Mouse (Mus musculus): Measurements from ENCODE around the gene Zbtb24. TPM values are rescaled to one million over a fixed set of nuclear protein-coding genes. Genes with fewer than 3 reads are reported as not detected.

Zbtb24 gene
- total and polyA plus RNA-seq, 2 experiments from 2014 or later = 15.5 to 17.2 TPM

DNA sequence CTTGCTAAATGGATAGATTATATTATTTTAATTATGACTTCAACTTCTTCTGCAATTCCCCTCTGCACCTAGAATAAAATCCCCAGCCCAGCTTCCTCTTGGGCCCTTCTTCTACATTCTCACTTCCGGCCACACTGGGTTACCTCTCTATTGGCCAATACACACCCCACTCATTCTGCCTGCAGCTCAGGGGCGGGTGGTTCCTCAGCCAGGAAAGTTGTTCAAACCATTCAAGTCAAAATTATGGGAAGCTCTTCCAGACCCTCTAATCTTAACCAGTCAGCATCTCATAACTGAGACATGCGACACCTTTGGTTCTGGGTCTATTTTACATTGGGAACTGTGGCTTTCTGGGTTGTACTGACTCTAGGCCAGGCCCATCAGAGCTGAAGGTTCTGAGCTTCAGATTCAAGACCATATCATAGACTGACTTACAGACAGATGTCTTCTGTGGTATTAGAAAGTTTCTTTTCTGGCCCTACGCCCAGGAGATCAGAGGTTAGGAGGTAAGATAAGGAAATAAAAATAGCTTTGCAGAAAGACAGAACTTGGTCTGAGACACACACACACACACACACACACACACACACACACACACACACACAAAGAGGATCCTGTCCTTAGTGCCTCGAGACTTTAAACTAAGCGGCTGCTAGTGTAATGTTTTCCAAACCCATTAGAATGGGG is 23.7 kb downstream of the Zbtb24 start:
- DNase-seq (ENCODE audit: low spot score) (no peak), ATAC-seq (ENCODE audit: low FRiP score) (no peak)
- Histone ChIP-seq H3K9me3 (ENCODE audit: low read length) (no peaks in the 10 kb centered on the region), H3K27ac (ENCODE audit: low read depth, low read length) (no peak overlapping the region), H3K27me3 (ENCODE audit: insufficient read depth, low read length) (no peaks in the 10 kb centered on the region), H3K9ac (replicated peaks; ENCODE audit: low read length, poor library complexity, severe bottlenecking) (no peak overlapping the region), H3K4me3 (ENCODE audit: low read depth, low read length) (no peak overlapping the region), H3K4me1 (ENCODE audit: insufficient read depth, low read length) (no peaks in the 10 kb centered on the region), H3K36me3 (ENCODE audit: insufficient read depth, low read length) (no peaks in the 10 kb centered on the region), H3K4me2 (ENCODE audit: low read depth, low read length, poor library complexity, severe bottlenecking) (no peak overlapping the region)
- 88% methylated on average over 6 of the region's 6 CpGs for WGBS
- TF ChIP-seq CTCF (IDR thresholded peaks at IDR 0.05) = no peak

DNA sequence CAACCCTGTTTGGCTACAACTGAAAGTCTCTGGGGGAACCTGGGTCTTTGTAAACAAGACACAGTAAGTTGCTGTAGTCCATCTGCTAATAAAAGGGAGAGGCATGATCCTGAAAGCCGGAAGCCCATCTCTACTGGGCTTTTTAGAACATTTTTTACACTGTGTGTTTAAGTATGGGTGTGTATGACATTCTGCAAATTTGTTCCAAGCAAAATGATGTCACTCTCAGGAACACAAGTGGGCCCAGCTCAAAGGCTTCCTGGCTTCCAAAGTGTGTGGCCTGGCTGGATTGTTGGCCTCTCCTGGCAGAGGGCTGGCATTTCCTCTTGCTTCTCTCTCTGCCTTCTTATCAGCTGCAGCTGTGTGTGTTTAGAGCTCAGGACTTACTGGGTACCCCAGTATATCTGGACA is 24.8 kb downstream of the Zbtb24 start:
- Histone ChIP-seq H3K4me2 (ENCODE audit: low read depth, low read length, poor library complexity, severe bottlenecking) (no peak overlapping the region), H3K9me3 (ENCODE audit: low read length) (no peaks in the 10 kb centered on the region), H3K27ac (ENCODE audit: low read depth, low read length) (no peak overlapping the region), H3K36me3 (ENCODE audit: insufficient read depth, low read length) (no peaks in the 10 kb centered on the region), H3K4me1 (ENCODE audit: insufficient read depth, low read length) (no peaks in the 10 kb centered on the region), H3K9ac (replicated peaks; ENCODE audit: low read length, poor library complexity, severe bottlenecking) (no peak overlapping the region), H3K4me3 (ENCODE audit: low read depth, low read length) (no peak overlapping the region), H3K27me3 (ENCODE audit: insufficient read depth, low read length) (no peaks in the 10 kb centered on the region)
- WGBS = 87% methylated on average over 1 of the region's 1 CpGs
- no peak for TF ChIP-seq CTCF (IDR thresholded peaks at IDR 0.05)
- no peak for ATAC-seq (ENCODE audit: low FRiP score)
- DNase-seq (ENCODE audit: low spot score) = no peak

GRCm38 (mm10) chr10:41476171-41477017 is 26.2 kb downstream of the Zbtb24 start, which contains the start of gene Mical1:
Gene Mical1, plus strand, starts transcription at chr10:41476314.
- Histone ChIP-seq H3K4me1 (ENCODE audit: insufficient read depth, low read length) (no peaks in the 10 kb centered on the region), H3K27me3 (ENCODE audit: insufficient read depth, low read length) (no peaks in the 10 kb centered on the region), H3K4me2 (ENCODE audit: low read depth, low read length, poor library complexity, severe bottlenecking) (peak within 1 kb of the TSS; percentile 94), H3K27ac (ENCODE audit: low read depth, low read length) (peak within 1 kb of the TSS; percentile 75), H3K4me3 (ENCODE audit: low read depth, low read length) (peak within 1 kb of the TSS; percentile 48), H3K9me3 (ENCODE audit: low read length) (no peaks in the 10 kb centered on the region), H3K36me3 (ENCODE audit: insufficient read depth, low read length) (no peaks in the 10 kb centered on the region), H3K9ac (replicated peaks; ENCODE audit: low read length, poor library complexity, severe bottlenecking) (peak within 1 kb of the TSS; percentile 70)
- under 1% methylated on average over 35 of the region's 35 CpGs for WGBS
- peak; percentile 55 for ATAC-seq (ENCODE audit: low FRiP score)
- TF ChIP-seq CTCF (IDR thresholded peaks at IDR 0.05) = no peak
- peak; percentile 36 for DNase-seq (ENCODE audit: low spot score)

DNA sequence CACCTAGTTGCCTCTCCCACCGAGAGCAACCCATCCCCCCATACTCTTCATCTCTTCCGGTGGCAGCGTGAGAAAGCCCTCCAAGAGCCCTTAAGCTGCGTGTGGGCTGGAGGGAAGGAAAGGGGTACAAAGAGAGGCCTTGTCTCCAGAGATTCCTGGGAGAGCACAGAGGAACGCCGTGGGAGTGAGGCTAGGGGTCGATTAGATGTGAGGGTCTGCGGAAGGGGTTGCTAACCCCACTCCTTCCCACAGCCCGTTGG is 26.8 kb downstream of the Zbtb24 start:
- peak; percentile 60 for DNase-seq (ENCODE audit: low spot score)
- H3K36me3 ChIP-seq (ENCODE audit: insufficient read depth, low read length) = no peaks in the 10 kb centered on the region
- H3K4me2 ChIP-seq (ENCODE audit: low read depth, low read length, poor library complexity, severe bottlenecking) = peak overlapping the region; percentile 94
- ATAC-seq (ENCODE audit: low FRiP score) = peak; percentile 54
- H3K9ac ChIP-seq (replicated peaks; ENCODE audit: low read length, poor library complexity, severe bottlenecking) = peak overlapping the region; percentile 70
- H3K27ac ChIP-seq (ENCODE audit: low read depth, low read length) = peak overlapping the region; percentile 75
- H3K9me3 ChIP-seq (ENCODE audit: low read length) = no peaks in the 10 kb centered on the region
- no peaks in the 10 kb centered on the region for H3K4me1 ChIP-seq (ENCODE audit: insufficient read depth, low read length)
- 2% methylated on average over 9 of the region's 9 CpGs for WGBS
- TF ChIP-seq CTCF (IDR thresholded peaks at IDR 0.05) = no peak
- H3K27me3 ChIP-seq (ENCODE audit: insufficient read depth, low read length) = no peaks in the 10 kb centered on the region
- H3K4me3 ChIP-seq (ENCODE audit: low read depth, low read length) = peak overlapping the region; percentile 48

GRCm38 (mm10) chr10:41477278-41478181 is 27.3 kb downstream of the Zbtb24 start:
- DNase-seq (ENCODE audit: low spot score) (peak; percentile 79), ATAC-seq (ENCODE audit: low FRiP score) (peak; percentile 64)
- Histone ChIP-seq H3K4me1 (ENCODE audit: insufficient read depth, low read length) (no peaks in the 10 kb centered on the region), H3K9me3 (ENCODE audit: low read length) (no peaks in the 10 kb centered on the region), H3K4me3 (ENCODE audit: low read depth, low read length) (peak overlapping the region; percentile 48), H3K27me3 (ENCODE audit: insufficient read depth, low read length) (no peaks in the 10 kb centered on the region), H3K4me2 (ENCODE audit: low read depth, low read length, poor library complexity, severe bottlenecking) (peak overlapping the region; percentile 94), H3K27ac (ENCODE audit: low read depth, low read length) (peak overlapping the region; percentile 75), H3K36me3 (ENCODE audit: insufficient read depth, low read length) (no peaks in the 10 kb centered on the region), H3K9ac (replicated peaks; ENCODE audit: low read length, poor library complexity, severe bottlenecking) (peak overlapping the region; percentile 70)
- 5% methylated on average over 20 of the region's 20 CpGs for WGBS
- no peak for TF ChIP-seq CTCF (IDR thresholded peaks at IDR 0.05)
